Mouse (Mus musculus): ENCODE results near the gene Ccdc183. TPM values are rescaled to one million over a fixed set of nuclear protein-coding genes. Genes with fewer than 3 reads are reported as not detected.

Ccdc183 gene
- polyA plus RNA-seq, 1 experiment, result not detected

DNA sequence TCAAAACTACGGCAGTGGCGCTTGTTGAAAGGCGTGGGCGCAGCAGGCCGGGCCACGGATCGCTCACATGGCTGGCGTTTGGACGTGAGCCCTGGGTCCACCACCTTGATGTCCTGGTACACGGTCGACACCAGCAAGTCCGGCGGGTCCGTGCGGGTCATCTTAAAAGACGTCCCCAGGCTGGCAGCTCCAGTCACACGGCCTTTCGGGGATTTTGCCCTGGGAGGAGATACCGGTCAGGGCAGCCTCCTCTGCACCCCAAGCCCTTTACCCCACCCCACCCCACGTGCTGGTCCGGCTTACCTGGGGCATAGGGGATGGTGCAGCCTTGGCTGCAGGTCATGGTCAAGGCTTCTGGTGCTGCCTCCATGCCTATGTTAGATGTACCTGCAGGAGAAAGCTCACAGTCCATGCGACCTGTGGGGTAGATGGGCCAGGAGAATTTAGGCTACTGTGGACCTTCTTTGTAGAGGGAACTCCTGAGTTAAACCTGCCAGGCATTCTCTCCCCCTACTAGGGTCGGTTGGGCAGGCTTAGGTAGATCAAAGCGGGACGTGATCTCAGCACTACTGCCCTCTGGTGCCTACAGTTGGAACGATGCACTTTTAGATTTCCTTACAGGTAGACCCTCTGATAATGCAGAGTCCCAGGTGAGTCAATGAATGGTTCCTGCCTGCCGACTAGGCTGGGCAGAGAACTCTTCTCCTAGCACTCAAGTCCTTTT, 37.6 kb downstream of the Ccdc183 start:
- TF ChIP-seq POLR2A (IDR thresholded peaks at IDR 0.05; ENCODE audit: borderline replicate concordance, low read depth, low read length) (no peak), CTCF (IDR thresholded peaks at IDR 0.05; ENCODE audit: low read depth, low read length) (peak; percentile 56)
- no peak overlapping the region for H3K27ac ChIP-seq (ENCODE audit: insufficient read depth, low read depth, low read length)
- peaks cover 28% of the 10 kb centered on the region for H3K4me1 ChIP-seq (ENCODE audit: control insufficient read depth, insufficient read depth, low read length)
- no peak overlapping the region for H3K4me3 ChIP-seq (ENCODE audit: insufficient read depth, low read length)

DNA sequence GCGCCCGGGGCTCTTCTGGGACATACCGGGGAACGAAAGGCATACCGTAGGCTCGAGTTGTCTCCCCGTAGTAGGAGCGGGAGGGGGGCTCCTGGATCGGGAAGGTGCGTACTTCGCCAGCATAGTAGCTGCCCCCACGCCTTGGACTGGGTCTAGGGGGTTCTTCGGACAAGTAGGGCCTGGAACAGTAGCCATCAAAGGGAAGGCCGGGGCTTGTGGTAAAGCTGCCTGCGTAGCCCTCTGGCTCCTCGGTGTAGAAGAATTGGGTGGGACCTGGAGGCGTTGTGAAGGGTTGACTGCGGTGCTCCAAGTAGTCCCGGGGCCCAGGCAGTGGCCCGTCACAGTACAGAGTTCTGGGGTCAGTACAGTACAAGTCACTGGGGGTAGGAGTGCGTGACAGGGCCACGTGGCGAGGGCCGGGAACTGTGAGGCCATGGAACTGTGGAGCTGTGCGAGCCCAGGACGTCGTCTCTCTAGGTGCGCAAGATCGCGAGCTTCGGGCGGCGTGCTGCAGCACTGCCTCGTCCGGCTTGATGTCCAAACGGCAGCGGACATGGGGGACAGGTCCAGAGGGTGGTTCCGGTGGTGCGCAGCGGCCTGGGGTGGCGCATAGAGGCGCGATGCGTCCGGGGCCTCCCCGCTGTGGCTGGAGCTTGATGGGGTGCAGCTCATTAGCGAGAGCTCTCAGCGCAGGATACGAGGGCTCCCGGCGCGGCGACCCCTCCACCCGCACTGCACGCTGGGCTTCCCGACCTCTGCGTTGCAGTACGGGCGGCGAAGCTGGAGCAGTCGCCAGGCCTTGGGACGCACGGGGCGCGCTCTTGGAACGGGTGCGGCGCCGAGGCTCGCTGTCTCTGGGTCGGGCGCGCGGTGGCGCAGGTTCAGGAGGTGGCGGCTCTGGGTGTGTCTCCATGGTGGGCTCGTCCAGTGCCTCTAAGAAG, 38.4 kb downstream of the Ccdc183 start:
- peaks cover 28% of the 10 kb centered on the region for H3K4me1 ChIP-seq (ENCODE audit: control insufficient read depth, insufficient read depth, low read length)

DNA sequence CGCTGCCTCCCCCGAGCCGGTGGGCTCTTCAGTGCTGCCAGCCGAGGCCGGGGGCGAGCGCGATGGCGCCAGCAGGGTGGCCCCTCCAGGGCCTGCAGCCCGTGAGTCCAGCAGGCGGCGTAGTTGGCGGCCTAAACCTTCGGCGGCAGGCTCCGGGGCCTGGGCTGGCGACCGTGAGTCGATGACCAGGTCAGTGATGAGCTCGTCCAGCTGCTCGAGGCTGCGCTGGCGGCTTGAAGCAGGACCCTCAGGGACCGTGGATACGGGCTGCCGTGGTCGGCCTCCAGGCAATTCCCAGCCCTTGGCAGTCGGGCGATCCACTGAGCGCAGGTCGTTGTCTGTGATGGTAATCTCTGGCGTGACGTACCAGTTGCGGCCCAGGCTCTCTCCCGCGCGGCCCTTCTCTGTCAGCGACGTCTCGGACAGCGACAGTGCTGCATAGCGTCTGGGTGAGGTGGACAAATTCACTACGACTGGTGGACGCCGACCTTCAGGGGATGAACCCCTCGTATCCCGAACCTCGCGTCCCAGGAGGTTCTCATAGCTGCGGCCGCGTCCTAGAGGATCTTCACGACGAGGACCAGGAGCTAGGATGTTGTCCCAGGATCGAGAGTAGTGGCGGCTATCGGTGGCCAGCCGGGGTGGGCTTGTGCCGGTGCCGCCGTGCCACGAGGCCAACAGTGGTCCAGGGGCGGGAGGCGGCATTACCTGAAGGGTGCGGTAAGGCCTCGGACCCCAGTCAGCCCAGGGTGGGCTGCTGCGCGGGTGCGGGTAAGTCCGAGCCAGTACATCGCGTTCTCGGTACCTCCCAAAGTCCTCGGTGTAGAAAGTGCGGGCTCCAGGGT, 39.3 kb downstream of the Ccdc183 start:
- no peak overlapping the region for H3K27ac ChIP-seq (ENCODE audit: insufficient read depth, low read depth, low read length)
- no peak overlapping the region; the same call in 1 of the 2 replicates for H3K4me3 ChIP-seq (ENCODE audit: insufficient read depth, low read length)
- no peak for TF ChIP-seq POLR2A (IDR thresholded peaks at IDR 0.05; ENCODE audit: borderline replicate concordance, low read depth, low read length)
- TF ChIP-seq CTCF (IDR thresholded peaks at IDR 0.05; ENCODE audit: low read depth, low read length), result peak; percentile 35; the same call in 1 of the 2 replicates
- peaks cover 34% of the 10 kb centered on the region for H3K4me1 ChIP-seq (ENCODE audit: control insufficient read depth, insufficient read depth, low read length)

More for the DNA sequence above, 38.4 kb downstream of the Ccdc183 start:
- peak overlapping the region; percentile 5; the same call in 1 of the 2 replicates for H3K4me3 ChIP-seq (ENCODE audit: insufficient read depth, low read length)
- no peak overlapping the region for H3K27ac ChIP-seq (ENCODE audit: insufficient read depth, low read depth, low read length)
- TF ChIP-seq POLR2A (IDR thresholded peaks at IDR 0.05; ENCODE audit: borderline replicate concordance, low read depth, low read length), result no peak
- TF ChIP-seq CTCF (IDR thresholded peaks at IDR 0.05; ENCODE audit: low read depth, low read length), result no peak

GRCm38 (mm10) chr2:25576965-25577891, 40.2 kb downstream of the Ccdc183 start:
- peaks cover 25% of the 10 kb centered on the region for H3K4me1 ChIP-seq (ENCODE audit: control insufficient read depth, insufficient read depth, low read length)
- no peak for TF ChIP-seq CTCF (IDR thresholded peaks at IDR 0.05; ENCODE audit: low read depth, low read length)
- no peak for TF ChIP-seq POLR2A (IDR thresholded peaks at IDR 0.05; ENCODE audit: borderline replicate concordance, low read depth, low read length)
- H3K27ac ChIP-seq (ENCODE audit: insufficient read depth, low read depth, low read length), result no peak overlapping the region
- no peak overlapping the region for H3K4me3 ChIP-seq (ENCODE audit: insufficient read depth, low read length)

DNA sequence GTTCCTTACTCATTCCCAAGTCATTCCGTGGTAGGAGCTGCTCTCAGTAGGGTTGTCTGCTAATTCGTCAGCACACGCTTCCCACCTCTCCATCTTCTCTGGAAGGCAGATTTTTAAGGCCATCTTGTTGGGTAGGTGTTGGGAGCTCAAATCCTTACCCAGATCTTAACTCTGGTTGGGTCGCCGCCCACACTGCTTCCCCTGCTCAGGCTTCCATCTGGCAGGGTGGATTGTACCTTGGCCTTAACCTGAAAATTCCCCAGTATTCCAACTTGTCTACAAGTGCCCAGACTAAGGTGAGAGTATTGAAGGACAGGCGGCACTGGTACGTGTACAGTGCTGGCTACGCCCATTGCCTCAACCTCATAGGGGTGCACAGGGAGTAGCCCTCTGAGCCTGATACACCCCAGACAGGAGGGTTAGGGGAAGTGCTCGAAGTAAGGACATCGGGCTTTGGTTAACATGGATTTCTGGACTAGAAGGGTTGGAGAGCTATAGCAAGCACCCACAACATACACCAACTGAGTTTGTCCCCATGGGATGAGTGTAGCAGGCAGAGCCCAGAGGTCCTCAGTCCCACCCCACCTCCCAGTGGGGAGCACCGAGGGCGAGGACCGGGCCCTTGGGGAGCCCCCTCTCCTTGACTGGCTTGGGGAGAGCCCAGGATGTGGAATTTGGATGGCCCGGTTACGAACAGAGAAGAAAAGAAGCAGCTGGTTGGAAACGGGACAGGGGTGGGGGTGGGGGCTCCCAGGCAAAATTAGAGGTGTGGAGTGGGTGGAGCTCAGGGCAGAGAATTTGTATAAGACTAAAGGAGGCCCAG, 41.2 kb downstream of the Ccdc183 start:
- H3K4me1 ChIP-seq (ENCODE audit: control insufficient read depth, insufficient read depth, low read length), result peaks cover 20% of the 10 kb centered on the region
- no peak overlapping the region for H3K4me3 ChIP-seq (ENCODE audit: insufficient read depth, low read length)
- no peak overlapping the region for H3K27ac ChIP-seq (ENCODE audit: insufficient read depth, low read depth, low read length)
- TF ChIP-seq CTCF (IDR thresholded peaks at IDR 0.05; ENCODE audit: low read depth, low read length) (no peak), POLR2A (IDR thresholded peaks at IDR 0.05; ENCODE audit: borderline replicate concordance, low read depth, low read length) (no peak)

- peak overlapping the region; percentile 62 for H3K4me3 ChIP-seq (ENCODE audit: insufficient read depth, low read length)
- H3K4me1 ChIP-seq (ENCODE audit: control insufficient read depth, insufficient read depth, low read length), result peaks cover 15% of the 10 kb centered on the region
- TF ChIP-seq CTCF (IDR thresholded peaks at IDR 0.05; ENCODE audit: low read depth, low read length) (no peak), POLR2A (IDR thresholded peaks at IDR 0.05; ENCODE audit: borderline replicate concordance, low read depth, low read length) (no peak)
- 0 out of 2 replicates have a peak overlapping the region, but pooled peaks have one; percentile 9 for H3K27ac ChIP-seq (ENCODE audit: insufficient read depth, low read depth, low read length)
Measured at GRCm38 (mm10) chr2:25575432-25576027, 41.9 kb downstream of the Ccdc183 start.

- peaks cover 13% of the 10 kb centered on the region for H3K4me1 ChIP-seq (ENCODE audit: control insufficient read depth, insufficient read depth, low read length)
- no peak for TF ChIP-seq POLR2A (IDR thresholded peaks at IDR 0.05; ENCODE audit: borderline replicate concordance, low read depth, low read length)
- TF ChIP-seq CTCF (IDR thresholded peaks at IDR 0.05; ENCODE audit: low read depth, low read length), result no peak
- H3K4me3 ChIP-seq (ENCODE audit: insufficient read depth, low read length), result peak within 1 kb of the TSS; percentile 62
- peak within 1 kb of the TSS; percentile 60 for H3K27ac ChIP-seq (ENCODE audit: insufficient read depth, low read depth, low read length)
Measured at GRCm38 (mm10) chr2:25574579-25575431, 42.7 kb downstream of the Ccdc183 start, which contains the start of the genes Mamdc4 and Phpt1. Mamdc4 (minus strand) TSS chr2:25574845. Phpt1 (minus strand) TSS chr2:25575224.

Data from bone marrow macrophage, adult 2 months (primary cell).